Mouse (Mus musculus) olfactory bulb, adult 2 months (tissue): ENCODE measurements around the gene Ctnna3. TPM values are rescaled to one million over a fixed set of nuclear protein-coding genes. Genes with fewer than 3 reads are reported as not detected.

Experiments
- H3K27ac ChIP-seq: fragments of 200-500 bp; 2 replicates; pipeline ENCODE4 v1.5.1; 2012; ENCODE audit warnings: low read depth, low read length; ENCODE audit not compliant: insufficient read depth
- H3K4me1 ChIP-seq: fragments of 200-500 bp; 2 replicates; pipeline ENCODE4 v1.6.1; 2012; ENCODE audit warnings: low read length; ENCODE audit not compliant: control insufficient read depth, insufficient read depth
- H3K4me3 ChIP-seq: fragments of 200-500 bp; 2 replicates; pipeline ENCODE4 v1.5.1; 2012; ENCODE audit warnings: mild to moderate bottlenecking, low read depth, low read length, moderate library complexity; ENCODE audit not compliant: insufficient read depth
- CTCF ChIP-seq: fragments of 200-500 bp; IDR thresholded peaks from 2 replicates; pipeline ENCODE4 v1.5.1; 2012; ENCODE audit warnings: low read depth, mild to moderate bottlenecking, low read length, moderate library complexity; ENCODE audit not compliant: insufficient read depth
- POLR2A ChIP-seq: fragments of 200-500 bp; IDR thresholded peaks from 2 replicates; pipeline ENCODE4 v1.6.1; 2012; ENCODE audit warnings: mild to moderate bottlenecking, low read depth, low read length, moderate library complexity; ENCODE audit not compliant: insufficient read depth
- WGBS: fragments of 180-500 bp; shearing (Covaris S2); methylation state at CpG from one replicate; pipeline ENCODE4 v1.1.7; 2018; 5-methylcytosine and 5-hydroxymethylcytosine counted together
- polyA plus RNA-seq: library from polyadenylated mRNA; stranded (reverse); fragments of >200 nt; gene quantifications from 2 replicates; pipeline ENCODE4 v1.2.4, GENCODE M21; 2012; ENCODE audit warnings: low replicate concordance; ENCODE audit not compliant: missing spikeins, insufficient read depth, insufficient read length

Gene Ctnna3
- polyA plus RNA-seq, 1 experiment: not detected

GRCm38 (mm10) chr10:63972300-63972699 is 542.4 kb downstream of the Ctnna3 start:
- no peak for TF ChIP-seq POLR2A
- no peak for TF ChIP-seq CTCF
- no peaks in the 10 kb centered on the region for H3K4me1 ChIP-seq
- H3K27ac ChIP-seq: no peak overlapping the region
- WGBS: 96% methylated on average over 2 of the region's 2 CpGs
- H3K4me3 ChIP-seq: no peak overlapping the region

DNA sequence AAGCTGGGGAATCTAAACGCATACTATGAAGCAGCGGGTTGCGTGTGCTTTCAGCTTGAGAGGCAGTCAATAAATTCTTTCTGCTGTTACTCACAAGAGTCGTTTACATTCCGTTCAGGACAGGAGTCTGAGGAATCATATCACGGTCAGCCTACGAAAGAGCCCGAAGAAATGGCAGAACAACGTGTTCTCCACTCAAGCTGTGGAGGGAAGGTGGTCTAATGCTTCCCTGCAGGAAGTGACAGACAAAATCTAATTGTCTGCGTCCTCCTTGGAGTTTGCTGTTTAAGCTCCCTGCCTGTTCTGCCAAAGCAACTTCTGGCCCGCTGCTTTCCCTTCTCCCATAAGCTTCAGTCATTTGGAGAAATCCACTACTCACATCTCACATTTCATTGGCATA is 548.2 kb downstream of the Ctnna3 start:
- Histone ChIP-seq H3K4me1 (peaks cover 6% of the 10 kb centered on the region; the same call in 1 of the 2 replicates), H3K27ac (no peak overlapping the region), H3K4me3 (no peak overlapping the region)
- WGBS: 29% methylated on average over 11 of the region's 11 CpGs
- no peak for TF ChIP-seq POLR2A
- no peak for TF ChIP-seq CTCF

GRCm38 (mm10) chr10:63978535-63978934 is 548.6 kb downstream of the Ctnna3 start:
- TF ChIP-seq POLR2A (no peak), CTCF (no peak)
- Histone ChIP-seq H3K27ac (no peak overlapping the region), H3K4me1 (peaks cover 6% of the 10 kb centered on the region; the same call in 1 of the 2 replicates), H3K4me3 (no peak overlapping the region)
- 37% methylated on average over 3 of the region's 3 CpGs for WGBS

- Histone ChIP-seq H3K4me1 (peaks cover 6% of the 10 kb centered on the region; the same call in 1 of the 2 replicates), H3K27ac (no peak overlapping the region), H3K4me3 (no peak overlapping the region)
- TF ChIP-seq POLR2A: no peak
- TF ChIP-seq CTCF: no peak
- WGBS: 68% methylated on average over 5 of the region's 5 CpGs
Measured at GRCm38 (mm10) chr10:63978969-63979368, 549.1 kb downstream of the Ctnna3 start.

DNA sequence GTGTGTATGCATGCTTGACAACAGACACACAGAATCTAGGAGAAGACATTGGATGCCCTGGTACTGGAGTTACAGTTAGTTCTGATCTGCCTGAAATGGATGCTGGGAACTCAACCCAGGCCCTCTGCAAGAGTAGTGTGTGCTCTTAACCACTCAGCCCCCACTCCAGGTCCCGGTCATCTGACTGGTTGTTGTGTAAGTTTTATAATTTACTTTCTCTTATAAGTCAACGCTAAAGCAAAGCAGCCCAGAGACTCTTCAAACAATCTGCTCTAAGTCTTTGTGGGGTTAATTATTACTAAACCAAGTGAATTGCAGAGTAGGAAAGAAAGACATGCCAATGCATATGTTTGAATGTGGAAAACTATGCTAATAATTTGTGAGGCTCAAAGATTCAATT is 549.5 kb downstream of the Ctnna3 start:
- WGBS: 77% methylated on average over 2 of the region's 2 CpGs
- H3K4me3 ChIP-seq: no peak overlapping the region
- TF ChIP-seq CTCF (no peak), POLR2A (no peak)
- H3K4me1 ChIP-seq: peaks cover 6% of the 10 kb centered on the region; the same call in 1 of the 2 replicates
- no peak overlapping the region for H3K27ac ChIP-seq

DNA sequence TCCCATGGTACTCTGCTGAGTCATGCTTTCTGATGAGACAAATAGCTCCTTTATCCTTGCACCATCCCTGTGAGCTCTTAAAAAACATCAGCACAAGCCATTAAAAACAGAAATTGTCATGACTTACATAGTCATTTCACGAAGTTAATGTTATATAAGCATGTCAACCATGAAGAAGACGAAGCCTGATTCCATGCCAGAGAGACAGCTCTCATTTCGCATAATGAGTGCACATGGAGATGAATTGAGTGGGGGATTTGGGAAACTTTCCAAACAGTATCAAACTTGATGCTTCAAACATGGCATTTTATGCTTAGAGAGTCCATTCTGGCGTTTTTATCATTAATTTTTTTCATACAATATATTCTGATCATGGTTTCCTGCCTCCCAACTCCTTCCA is 555.7 kb downstream of the Ctnna3 start:
- Histone ChIP-seq H3K27ac (no peak overlapping the region), H3K4me3 (no peak overlapping the region), H3K4me1 (no peaks in the 10 kb centered on the region)
- 59% methylated on average over 4 of the region's 4 CpGs for WGBS
- TF ChIP-seq POLR2A (no peak), CTCF (no peak)

- TF ChIP-seq POLR2A: no peak
- TF ChIP-seq CTCF: no peak
- Histone ChIP-seq H3K4me3 (no peak overlapping the region), H3K27ac (peak overlapping the region; percentile 73; the same call in 1 of the 2 replicates), H3K4me1 (no peaks in the 10 kb centered on the region)
- 33% methylated on average over 5 of the region's 5 CpGs for WGBS
Measured at GRCm38 (mm10) chr10:63994251-63994650, 564.4 kb downstream of the Ctnna3 start.

GRCm38 (mm10) chr10:64001531-64001930 is 571.6 kb downstream of the Ctnna3 start:
- Histone ChIP-seq H3K27ac (no peak overlapping the region), H3K4me3 (no peak overlapping the region), H3K4me1 (no peaks in the 10 kb centered on the region)
- no peak for TF ChIP-seq CTCF
- no peak for TF ChIP-seq POLR2A
- WGBS: 89% methylated on average over 6 of the region's 6 CpGs

DNA sequence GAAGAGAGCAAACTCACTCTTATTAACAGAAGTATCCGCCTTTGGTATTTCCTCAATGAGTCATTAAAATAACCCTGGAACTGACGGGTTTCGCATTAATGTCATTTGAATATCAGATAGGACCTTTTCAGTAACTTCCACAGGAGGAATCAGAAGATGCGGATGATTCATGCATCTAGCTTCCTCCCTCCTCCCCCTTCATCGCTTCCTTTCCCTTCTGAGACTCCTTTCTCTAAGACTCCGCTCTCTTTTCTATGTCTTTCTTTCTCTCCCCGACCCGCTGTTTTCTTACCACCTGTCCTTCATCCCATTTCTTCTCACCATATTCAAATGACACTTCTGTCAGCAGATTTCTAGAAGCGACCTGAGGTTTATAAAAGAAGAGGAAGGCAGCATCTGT is 572.1 kb downstream of the Ctnna3 start:
- WGBS: 55% methylated on average over 9 of the region's 9 CpGs
- H3K4me3 ChIP-seq: no peak overlapping the region
- no peak overlapping the region; the same call in 1 of the 2 replicates for H3K27ac ChIP-seq
- H3K4me1 ChIP-seq: no peaks in the 10 kb centered on the region
- TF ChIP-seq POLR2A (no peak), CTCF (no peak)

- no peak overlapping the region for H3K4me3 ChIP-seq
- no peaks in the 10 kb centered on the region for H3K4me1 ChIP-seq
- no peak overlapping the region for H3K27ac ChIP-seq
- 89% methylated on average over 1 of the region's 1 CpGs for WGBS
- TF ChIP-seq POLR2A (no peak), CTCF (no peak)
Measured at GRCm38 (mm10) chr10:64020347-64020746, 590.4 kb downstream of the Ctnna3 start.
